Mouse (Mus musculus) spleen, adult 2 months (tissue): ENCODE measurements around the gene Smim11.

Experiments used
- CTCF ChIP-seq: fragments of 200-500 bp; IDR thresholded peaks from 2 replicates; pipeline ENCODE4 v1.5.1; 2011; ENCODE audit warnings: mild to moderate bottlenecking, inconsistent platforms; ENCODE audit not compliant: insufficient read depth, insufficient read length, insufficient replicate concordance; ENCODE audit errors: extremely low read depth
- POLR2A ChIP-seq: fragments of 200-500 bp; IDR thresholded peaks from 2 replicates; pipeline ENCODE4 v1.6.1; 2011; ENCODE audit warnings: low read depth, low read length, inconsistent platforms

DNA sequence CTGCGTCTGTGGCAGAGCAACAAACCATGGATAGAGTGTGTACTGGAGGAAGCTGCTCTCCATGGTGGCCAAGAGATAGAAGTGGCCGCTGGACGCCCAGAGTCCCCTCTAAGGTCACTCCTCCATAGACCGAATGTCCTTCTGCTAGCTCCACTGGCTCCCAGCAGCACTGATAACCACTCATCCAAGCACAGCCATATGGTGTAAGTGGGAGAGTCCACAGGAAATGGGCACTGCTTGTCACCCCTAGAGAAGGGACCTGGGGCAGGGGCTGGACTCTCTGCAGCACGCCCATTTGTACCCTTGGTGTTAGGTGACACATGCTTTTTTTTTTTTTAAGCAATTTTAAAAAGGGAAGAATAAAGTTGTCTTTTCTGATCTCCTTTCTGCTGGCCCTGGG is 29.9 kb downstream of the Smim11 start:
- TF ChIP-seq CTCF (no peak), POLR2A (no peak)
